Mouse (Mus musculus): ENCODE measurements at regions not wholly inside any gene's neighbourhood (a gene's known extent, or its start where the extent isn't known, plus 50 kb on each side); places are given as distances from the start of the nearest gene placed in this dataset.

- no peak for DNase-seq
Measured at GRCm38 (mm10) chr10:17529851-17530509, 193.0 kb upstream of the Cited2 start.

GRCm38 (mm10) chr10:17531021-17531420 lies 192.0 kb upstream of the Cited2 start:
- DNase-seq, result peak; percentile 39

DNA sequence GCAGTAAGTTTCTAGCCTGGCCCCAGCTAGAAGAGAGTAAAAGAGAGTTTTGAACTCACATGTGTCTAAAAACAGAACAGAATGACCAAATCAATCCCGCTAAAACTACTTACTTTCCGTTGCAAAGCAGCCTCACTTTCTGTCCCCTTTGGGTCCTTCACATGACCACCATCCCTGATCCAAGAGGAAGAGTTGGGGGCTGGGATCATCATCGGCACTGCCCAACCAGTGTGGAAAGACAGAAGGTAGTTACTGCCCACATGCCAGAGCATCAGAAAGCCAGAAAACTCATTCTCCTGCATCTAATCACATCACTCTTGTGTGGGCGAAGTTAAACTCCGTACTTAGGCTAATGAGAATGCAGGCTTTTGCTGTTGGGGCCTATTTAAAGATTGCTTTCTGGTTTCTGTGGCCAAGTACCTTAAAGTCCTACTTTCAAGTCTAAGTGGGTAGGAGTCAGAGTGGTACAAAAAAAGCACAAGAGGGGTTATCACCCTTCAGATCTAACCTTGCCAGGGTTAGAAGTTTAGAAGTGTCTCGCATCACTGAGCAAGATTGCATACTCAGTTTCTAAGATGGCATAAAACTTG lies 184.0 kb upstream of the Cited2 start:
- no peak for DNase-seq

DNA sequence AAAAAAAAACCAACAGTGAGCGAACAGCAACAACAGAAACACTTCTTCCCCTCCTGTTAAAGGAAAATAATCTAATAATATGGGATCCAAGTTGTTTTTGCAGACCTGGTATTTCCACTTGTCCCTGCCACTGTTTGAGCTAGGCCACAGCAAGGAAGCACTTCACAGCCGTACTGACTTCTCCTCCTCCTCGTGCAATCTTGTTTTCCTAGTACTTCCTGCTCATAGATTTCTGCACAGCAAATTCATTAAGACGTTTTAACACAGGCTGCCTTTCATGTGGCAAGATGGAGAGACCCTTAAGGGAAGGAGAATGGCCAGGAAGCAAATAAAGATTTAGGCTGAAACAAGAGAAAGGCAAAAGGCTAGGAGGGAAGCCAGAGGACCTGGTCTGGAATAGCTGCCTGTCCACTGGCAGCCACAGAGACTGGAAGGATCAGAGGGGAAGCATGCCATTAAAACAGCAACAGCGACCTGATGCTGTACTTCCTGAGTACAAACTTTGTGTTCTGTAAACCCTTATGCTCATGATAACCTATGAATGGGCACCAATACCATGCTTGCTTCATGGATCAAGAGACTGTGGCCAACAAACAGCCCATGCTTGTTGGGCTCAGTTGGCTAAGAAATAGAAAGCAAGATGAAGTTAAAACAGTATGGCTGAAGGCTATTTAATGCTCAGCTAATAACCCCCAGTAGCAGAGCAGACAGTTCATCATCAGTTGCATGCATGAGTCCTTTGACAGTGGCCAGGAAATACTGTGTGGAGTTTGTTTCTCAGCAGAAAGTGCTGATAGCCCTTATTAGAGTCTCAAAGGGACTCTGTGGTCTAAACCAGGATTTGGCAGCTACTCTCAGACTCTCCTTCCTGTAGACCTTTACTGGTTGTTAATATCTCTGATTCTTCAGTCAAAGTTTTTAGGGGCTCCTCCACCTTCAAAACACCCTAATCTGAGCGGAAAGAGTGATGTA lies 182.3 kb upstream of the Cited2 start:
- no peak for DNase-seq

DNA sequence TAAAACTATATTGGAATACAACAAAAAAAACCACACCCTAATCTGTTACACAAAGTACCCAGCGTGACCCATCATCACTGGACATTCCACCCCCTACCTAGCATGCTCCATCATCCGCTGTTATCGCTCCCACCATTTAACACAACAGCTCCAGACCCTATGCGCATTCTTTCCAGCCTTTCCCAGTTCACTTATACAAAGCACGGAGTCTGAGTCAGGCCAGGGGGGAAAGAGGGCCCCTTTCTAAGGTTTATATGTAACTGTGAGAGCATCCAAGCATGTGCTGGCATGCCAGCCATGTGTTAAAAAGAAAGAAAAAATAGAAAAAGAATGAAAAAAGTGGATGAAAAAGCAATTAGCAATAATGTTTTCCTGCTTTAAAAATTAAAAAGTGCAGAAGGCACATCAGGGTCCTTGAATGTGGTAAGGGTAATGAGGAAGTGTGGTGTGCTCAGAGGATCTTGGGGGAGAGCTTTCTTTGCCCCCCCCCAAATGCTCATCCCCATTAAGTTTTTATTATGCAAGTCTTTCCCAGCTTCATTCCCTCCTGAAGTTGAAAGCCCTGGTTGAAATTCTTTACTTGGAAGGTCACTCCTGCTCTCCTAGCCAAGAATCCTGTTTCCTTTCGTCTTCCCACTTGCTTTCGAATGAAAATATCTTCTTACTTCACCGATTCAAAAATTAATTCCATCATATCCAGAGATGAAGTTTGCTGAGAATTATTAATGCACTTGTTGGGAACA lies 180.7 kb upstream of the Cited2 start:
- DNase-seq, result no peak

GRCm38 (mm10) chr10:17542847-17543421 lies 180.1 kb upstream of the Cited2 start:
- DNase-seq, result no peak

GRCm38 (mm10) chr10:17545291-17545690 lies 177.7 kb upstream of the Cited2 start:
- DNase-seq, result no peak

GRCm38 (mm10) chr10:17547986-17548385 lies 175.0 kb upstream of the Cited2 start:
- no peak for DNase-seq

- no peak for DNase-seq
Measured at GRCm38 (mm10) chr10:17548629-17549580, 174.1 kb upstream of the Cited2 start.

GRCm38 (mm10) chr10:17549711-17550637 lies 173.0 kb upstream of the Cited2 start:
- DNase-seq, result no peak

GRCm38 (mm10) chr10:17550638-17551013 lies 172.4 kb upstream of the Cited2 start:
- no peak for DNase-seq

- DNase-seq, result no peak
Measured at GRCm38 (mm10) chr10:17551869-17552268, 171.1 kb upstream of the Cited2 start.

DNA sequence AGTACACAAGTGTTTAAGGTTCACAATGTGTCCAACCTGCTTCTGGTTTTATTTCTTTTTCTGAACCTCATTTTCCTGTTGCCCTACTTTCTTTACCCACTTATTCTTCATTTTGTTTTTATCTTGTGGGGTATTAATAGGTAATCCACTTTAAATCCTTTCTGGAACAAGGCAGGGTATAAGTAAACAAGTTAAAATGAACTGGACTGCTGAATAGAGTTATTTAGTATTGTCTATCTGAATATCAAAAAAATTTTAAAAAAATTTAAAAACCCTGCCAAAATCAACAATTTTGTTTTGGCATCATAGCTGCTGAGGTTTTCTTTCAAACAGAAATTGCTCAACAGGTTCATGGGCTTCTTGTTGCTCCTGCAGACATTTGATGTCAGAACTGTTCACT lies 170.7 kb upstream of the Cited2 start:
- DNase-seq, result no peak

DNA sequence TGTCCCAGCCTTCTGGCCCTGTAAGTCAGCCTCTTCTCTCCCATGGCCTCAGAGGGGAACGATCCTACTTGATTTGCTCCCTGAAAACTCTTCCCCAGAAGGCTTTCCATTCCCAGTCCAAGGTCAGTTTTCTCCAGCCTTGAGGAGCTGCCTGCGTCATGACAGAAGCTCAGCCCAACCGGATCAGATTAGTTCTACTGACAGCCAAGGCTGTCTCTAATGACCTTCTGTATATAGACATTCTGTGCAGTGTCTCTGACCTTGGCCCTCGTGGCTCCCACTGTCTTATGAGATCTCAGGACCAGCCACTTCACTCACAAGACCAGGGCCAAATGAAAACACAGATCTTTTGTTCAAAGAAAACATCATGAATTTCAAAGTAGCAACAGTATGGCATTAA lies 166.6 kb upstream of the Cited2 start:
- no peak for DNase-seq

DNA sequence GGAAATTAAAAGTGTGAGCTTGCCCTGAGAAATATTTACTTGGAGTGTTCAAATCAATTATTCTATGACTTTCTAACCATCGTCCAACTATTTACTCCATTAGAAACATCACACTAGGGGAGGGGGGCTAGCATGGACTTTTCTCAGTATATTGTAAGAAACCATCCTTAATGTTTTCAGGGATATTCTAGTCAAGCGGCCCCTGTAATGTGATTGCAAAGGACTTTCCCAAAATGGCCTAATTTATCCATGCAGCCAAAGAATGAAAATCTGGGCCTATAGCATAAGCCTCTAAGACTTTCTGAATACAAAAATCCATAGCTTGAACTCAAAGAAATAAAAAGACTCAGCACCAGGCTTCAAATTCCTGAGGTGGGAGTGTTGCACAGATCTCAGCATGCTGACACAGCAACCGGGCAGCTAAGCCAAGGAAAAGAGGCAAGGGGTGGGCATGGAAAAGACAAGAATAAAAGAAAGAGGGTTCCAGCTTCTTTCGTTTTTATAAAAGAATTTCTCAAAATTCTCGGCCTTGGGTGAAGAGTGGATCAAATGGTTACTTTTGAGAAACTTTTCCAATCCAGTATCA lies 163.6 kb upstream of the Cited2 start:
- no peak for DNase-seq

- no peak for DNase-seq
Measured at GRCm38 (mm10) chr10:17559980-17560379, 163.0 kb upstream of the Cited2 start.

DNA sequence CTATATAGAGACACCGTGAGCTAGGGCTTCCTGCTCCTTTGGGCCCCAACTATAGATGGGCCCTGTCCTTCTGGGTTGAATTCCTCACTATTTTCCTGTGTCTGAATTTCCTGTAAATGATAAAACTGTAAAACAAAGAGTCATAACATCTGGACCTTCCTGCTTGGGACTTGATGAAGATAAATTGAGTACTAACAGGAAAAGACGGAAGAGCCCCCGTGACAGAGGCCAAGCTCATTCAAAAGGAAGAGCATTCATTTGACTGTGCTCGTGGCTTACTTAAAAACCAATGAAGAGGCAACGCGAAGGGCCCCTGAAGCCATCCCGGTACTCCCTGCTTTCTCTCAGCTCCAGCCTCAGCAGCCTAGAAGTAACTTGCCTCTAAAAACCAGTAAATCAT lies 161.6 kb upstream of the Cited2 start:
- no peak for DNase-seq

DNA sequence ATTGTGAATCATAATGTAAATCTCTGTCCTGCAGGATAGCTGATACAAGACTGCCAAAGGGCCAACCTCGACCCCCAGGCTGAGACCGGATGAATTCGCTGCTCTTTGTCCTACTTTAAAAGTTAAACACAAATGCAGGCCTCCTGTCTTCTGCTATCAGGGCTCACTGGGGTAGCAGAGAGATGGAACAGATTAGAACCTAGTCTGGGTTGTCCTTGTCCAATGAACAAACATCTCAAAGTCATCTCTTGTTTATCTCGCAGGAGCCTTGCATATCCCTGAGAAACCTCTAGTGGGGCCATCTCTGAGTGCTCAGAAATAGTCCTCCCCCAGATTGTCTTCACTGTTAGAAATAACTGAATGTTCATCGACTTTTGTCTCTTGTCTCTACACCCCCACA lies 161.0 kb upstream of the Cited2 start:
- no peak for DNase-seq

DNA sequence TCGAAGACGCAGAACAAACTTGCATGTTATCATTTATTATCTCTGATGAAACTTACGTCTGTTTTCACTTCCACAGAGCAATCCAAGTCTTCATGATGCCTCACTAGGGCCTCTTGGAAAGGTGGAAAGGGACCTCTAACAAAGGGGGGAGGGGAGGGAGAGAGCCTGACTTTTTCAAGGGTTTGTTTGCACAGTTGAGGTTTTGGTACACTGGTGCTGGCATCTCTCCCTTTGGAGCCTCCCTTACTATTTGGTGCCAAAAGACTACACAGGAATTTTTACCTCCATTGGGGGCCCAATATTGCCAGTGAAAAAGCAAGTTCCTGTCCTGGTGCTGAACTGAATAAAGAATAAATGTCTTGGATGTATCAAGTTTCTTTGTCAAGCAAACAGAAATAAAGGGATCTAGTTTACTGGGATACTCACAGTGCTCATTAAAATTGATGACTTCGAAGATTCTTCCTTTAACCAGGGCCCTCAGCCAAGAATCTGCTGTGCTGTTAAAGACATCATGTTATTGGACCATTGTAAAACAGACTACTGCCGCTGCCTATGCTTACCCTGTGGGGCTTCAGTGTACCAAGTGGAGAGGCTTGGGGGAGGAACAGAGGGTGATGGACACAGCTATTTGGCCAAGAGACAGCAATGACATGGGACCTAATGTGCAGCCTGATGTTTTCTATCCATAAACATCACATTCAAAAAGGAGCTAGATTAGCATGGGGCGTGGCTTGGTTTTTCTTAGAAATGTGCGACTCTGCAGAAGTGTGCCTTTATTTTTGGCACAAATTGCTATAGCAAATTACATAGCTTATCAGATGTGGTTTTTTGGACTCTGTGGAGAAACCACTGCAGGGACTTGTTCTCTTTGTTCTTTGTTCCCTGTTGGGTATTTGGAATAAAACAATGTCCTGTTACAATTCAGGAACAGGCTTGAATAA lies 160.3 kb upstream of the Cited2 start:
- DNase-seq, result no peak
